Mouse (Mus musculus) gastrocnemius, postnatal 10 days (tissue): ENCODE results near the gene Pxylp1. TPM values are rescaled to one million over a fixed set of nuclear protein-coding genes. Genes with fewer than 3 reads are reported as not detected.

Experiments
- DNase-seq: peaks from one replicate; pipeline ENCODE4 v3.0.0; 2021; ENCODE audit warnings: mixed read lengths
- total RNA-seq, 2 experiments: library from RNA; stranded (reverse); gene quantifications; 2 replicates each; pipeline ENCODE4 v1.2.3; 2021

Pxylp1 gene
- total RNA-seq, 2 experiments from 2014 or later: 4.5 to 7.4 TPM

DNA sequence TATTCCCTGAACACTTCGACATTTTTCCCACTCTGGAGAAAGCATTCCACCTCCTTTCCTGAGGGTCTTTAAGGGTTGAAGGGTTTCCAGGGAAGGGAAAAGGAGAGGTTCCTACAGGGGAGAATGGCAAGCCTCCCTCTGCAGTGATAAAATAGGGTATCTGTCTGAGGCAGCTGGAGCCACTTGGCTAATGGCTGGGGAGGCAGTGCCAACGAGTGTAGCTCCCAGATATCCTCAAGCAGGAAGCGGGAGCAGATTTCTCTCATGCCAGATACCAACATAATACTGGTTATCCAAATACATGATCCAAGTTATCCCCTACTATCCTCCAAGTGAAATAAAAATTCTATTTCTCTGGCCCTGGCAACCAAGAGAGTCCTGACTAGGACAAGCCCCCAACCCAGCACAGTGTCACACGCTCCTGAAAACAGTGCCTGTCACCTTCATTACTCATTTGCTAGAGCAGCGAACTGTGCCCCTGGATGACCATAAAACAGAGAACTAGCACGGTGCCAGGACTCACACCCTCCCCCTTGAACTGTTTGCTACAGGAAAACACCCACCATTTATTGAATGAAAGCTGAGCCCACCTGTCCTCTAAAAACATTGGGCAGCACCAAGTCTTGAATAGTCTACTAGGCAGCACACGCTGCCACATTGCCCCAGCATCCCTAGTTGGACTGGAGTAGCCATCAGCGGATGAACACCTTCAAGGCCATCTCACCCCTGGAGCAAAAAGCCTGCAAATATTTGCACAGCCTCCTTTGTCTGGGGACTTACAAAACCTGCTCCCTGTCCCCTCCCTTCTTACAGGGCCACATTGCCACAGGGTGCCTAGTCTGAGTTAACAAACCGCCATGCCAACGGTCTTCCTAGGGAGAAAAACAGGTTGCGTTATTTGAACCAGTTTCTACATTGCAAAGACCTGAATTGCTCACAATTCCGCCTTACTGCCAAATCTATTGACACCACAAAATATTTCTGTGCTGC is 833 bp downstream of the Pxylp1 start:
- DNase-seq: no peak

GRCm38 (mm10) chr9:96890756-96891155 is 1.7 kb downstream of the Pxylp1 start:
- DNase-seq: no peak

- no peak for DNase-seq
Observed at GRCm38 (mm10) chr9:96890266-96890665, 2.2 kb downstream of the Pxylp1 start.

- DNase-seq: peak; percentile 94
Observed at GRCm38 (mm10) chr9:96889345-96890021, 3.0 kb downstream of the Pxylp1 start.

- no peak for DNase-seq
Observed at GRCm38 (mm10) chr9:96888742-96889344, 3.6 kb downstream of the Pxylp1 start.

GRCm38 (mm10) chr9:96887954-96888353 is 4.5 kb downstream of the Pxylp1 start:
- DNase-seq: no peak

DNA sequence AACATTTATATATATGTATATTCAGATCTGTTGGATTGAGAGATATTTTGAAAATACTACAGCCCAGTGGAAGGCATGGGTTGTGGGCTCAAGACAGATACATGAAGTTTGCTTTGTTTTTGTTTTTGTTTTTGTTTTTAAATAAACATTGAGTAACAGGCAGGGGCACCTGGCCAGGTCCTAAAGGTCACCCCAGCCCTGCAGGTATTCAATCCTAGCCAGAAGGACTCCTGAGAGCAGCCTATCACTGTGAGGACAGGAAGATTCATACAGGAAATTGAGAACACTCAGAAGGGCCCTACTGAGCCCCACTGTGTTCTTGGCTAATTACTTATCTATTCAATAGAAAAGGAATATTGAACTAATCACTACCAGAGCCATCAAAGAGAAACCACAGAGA is 5.0 kb downstream of the Pxylp1 start:
- DNase-seq: no peak

- no peak for DNase-seq
Observed at GRCm38 (mm10) chr9:96885781-96886180, 6.7 kb downstream of the Pxylp1 start.

DNA sequence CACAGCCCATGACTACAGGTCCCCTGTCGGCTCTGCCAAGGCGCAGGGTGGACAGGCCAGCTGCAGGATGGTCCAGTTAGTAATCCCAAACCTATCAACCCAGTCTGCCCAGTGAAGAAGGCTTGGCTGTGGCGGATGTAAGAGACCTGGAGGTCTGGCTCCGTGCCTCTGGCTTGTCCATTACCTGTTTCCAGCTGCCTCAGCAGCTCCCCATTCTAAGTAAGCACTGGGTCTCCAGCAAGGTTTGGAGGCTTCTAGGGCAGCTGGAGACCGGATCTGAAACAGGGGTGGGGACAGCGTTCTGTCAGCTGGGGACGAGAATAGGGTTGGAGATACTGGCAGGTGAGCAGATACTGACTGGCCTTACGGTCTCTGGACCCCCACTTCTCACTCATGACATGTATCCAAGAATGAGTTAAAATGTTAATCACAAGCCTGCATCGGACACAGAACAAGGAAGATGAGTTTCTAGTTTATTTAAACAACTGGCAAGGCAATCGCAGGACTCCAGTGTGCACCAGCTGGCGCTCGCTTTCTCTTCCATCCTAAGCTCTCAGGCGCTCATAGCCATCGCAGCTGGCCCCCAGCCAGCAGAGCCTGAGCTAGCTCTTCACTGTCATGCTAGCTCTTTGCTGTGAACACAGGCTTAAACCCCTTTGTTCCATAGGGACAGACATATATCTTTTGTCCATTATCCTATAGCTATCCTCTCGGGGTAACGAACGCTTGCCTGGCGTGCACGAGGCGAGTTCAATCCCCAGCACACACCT is 9.8 kb downstream of the Pxylp1 start:
- no peak for DNase-seq

- DNase-seq: no peak
Observed at GRCm38 (mm10) chr9:96881901-96882300, 10.6 kb downstream of the Pxylp1 start.

- DNase-seq: peak; percentile 51
Observed at GRCm38 (mm10) chr9:96879024-96879423, 13.4 kb downstream of the Pxylp1 start.

GRCm38 (mm10) chr9:96878464-96878863 is 14.0 kb downstream of the Pxylp1 start:
- no peak for DNase-seq

GRCm38 (mm10) chr9:96875704-96876103 is 16.8 kb downstream of the Pxylp1 start:
- no peak for DNase-seq

- peak; percentile 66 for DNase-seq
Observed at GRCm38 (mm10) chr9:96873082-96873481, 19.4 kb downstream of the Pxylp1 start.

- no peak for DNase-seq
Observed at GRCm38 (mm10) chr9:96870104-96870503, 22.4 kb downstream of the Pxylp1 start.

GRCm38 (mm10) chr9:96869542-96869941 is 22.9 kb downstream of the Pxylp1 start:
- DNase-seq: no peak

GRCm38 (mm10) chr9:96868546-96868945 is 23.9 kb downstream of the Pxylp1 start:
- DNase-seq: no peak

- DNase-seq: no peak
Observed at GRCm38 (mm10) chr9:96867165-96867564, 25.3 kb downstream of the Pxylp1 start.

- DNase-seq: no peak
Observed at GRCm38 (mm10) chr9:96866196-96866595, 26.3 kb downstream of the Pxylp1 start.

DNA sequence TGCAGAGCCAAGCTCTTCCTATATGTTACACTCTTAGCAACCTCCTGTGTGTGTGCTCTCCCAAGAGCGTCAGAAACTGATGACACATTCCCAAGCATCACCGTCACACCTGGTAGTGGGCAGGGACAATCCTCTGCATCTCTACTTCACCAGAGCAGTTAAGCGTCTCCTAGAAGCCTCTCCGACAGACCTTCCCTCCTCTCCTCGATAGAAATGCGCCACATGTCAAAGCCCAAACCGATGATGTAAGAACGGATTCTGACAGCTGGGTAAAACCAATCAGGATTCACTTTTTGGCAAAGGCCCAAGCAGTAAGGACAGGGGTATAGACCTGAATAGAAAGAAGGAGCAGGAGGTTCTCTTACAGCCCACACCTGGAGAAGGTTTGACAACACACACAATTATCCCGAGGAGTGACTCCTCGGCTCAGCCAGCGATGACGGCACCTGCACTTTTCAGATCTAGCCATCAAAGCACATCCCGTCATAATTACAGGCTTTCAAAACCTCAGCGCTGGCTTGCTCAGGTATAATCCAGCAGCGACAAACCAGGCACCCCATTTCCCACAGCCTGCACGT is 26.9 kb downstream of the Pxylp1 start:
- no peak for DNase-seq

DNA sequence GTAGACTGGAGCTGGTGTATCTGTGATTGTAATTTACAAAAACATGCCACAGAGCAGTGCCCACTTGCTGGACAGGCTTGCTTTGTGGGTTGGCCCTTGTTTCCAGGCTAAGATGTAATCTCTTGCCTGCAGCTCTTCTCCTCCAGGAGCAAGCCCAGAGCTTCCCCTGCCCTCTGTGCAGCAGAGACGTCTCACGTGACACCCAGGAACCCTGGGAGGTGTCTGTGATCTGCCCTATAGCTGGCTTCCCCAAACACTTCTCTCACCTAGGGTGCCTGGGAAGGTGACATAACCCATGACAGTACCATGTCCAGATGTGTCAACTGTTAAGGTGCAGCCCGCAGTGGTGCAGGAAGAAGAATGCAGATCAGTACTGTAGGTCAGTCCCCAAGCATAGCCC is 28.9 kb downstream of the Pxylp1 start:
- DNase-seq: no peak

GRCm38 (mm10) chr9:96862836-96863235 is 29.6 kb downstream of the Pxylp1 start:
- no peak for DNase-seq
